Mouse (Mus musculus): ENCODE data around the gene Tmem274.

DNA sequence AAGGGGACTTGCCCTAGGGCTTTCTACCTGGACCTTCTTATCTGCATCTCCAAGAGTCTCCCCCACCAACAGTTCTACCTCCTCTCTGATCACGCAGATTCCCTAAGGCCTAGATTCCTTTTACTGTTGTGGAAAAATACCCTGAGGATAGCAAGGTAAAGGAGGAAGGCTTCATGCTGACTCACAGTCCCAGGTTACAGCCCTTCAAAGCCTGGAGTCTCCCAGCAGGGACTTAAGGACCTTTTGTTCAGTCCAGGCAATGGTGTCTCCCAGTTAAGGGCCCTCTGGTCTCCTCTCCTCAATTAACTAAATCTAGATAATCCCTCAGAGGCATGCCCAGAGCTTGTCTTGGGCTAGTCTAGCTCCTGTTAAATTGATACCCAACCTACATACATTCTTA lies 30.9 kb upstream of the Tmem274 start:
- no peak for TF ChIP-seq POLR2A (IDR thresholded peaks at IDR 0.05; ENCODE audit: low read depth, low read length)
- no peak for TF ChIP-seq CTCF (IDR thresholded peaks at IDR 0.05; ENCODE audit: extremely low read depth, insufficient read length, insufficient replicate concordance, low read depth, low read length)

Measured in small intestine, adult 2 months (tissue).